In the genomic region with DNA sequence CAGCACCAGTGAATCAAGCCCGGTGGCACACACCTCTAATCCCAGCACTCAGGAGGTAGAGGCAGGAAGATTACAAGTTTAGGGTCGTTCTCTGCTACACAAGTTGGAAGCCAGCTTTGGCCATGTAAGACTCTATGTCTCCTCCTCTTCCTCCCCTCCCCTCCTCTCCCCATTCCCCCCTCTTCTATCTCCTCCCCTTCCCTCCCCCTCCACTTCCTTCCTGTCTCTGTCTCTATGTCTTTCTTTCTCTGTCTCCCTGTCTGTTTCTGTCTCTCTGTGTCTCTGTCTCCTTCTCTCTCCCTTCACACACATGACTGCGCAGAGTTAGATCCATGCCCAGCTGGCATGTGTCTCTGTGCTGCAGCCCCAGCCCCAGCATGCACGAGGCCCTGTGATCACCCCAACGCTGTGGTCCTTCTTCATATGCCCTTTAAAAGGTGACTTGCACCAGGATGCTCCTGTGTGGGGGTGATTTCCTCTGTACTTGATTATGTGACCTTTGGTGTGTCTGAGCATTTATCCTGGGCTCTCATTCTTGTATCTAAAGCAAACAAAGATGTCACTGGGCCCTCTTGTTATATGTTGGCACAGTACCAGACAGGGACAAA, we compare ENCODE assay signal across 19 mouse cellular contexts. TPM values are rescaled to one million over a fixed set of nuclear protein-coding genes. Genes with fewer than 3 reads are reported as not detected.
DNase-seq lines count a peak whose midpoint lies in the region; ATAC-seq and TF ChIP-seq lines count a peak whose summit lies in the region.
"Had no signal": no experiment of that assay in that cellular context is flagged by ENCODE, and none has a peak within 500 bp of the region (broad histone marks: within the 10 kb centered on the region; RNA-seq: fewer than 3 reads in every experiment).

No protein-coding gene starts in this region.

- ATAC-seq in heart, postnatal 0 days (ENCODE audit: insufficient read depth, low read depth): no peak

- TF ChIP-seq CTCF in heart, postnatal 0 days (IDR thresholded peaks at IDR 0.05; ENCODE audit: low read depth): no peak
- TF ChIP-seq CTCF in thymus, adult 2 months (IDR thresholded peaks at IDR 0.05; ENCODE audit: borderline replicate concordance, control insufficient read depth, extremely low read depth, insufficient read depth, low read length, poor library complexity): no peak

- H3K4me2 ChIP-seq in heart, postnatal 0 days (ENCODE audit: low read depth, low read length): no peak overlapping the region
- H3K4me2 ChIP-seq: embryonic facial prominence, embryonic 12.5 days; kidney, embryonic 15.5 days had no signal

- no peak overlapping the region for H3K9ac ChIP-seq in heart, postnatal 0 days (replicated peaks; ENCODE audit: low read depth, low read length)
- H3K9ac ChIP-seq: embryonic facial prominence, embryonic 12.5 days; kidney, embryonic 15.5 days; stomach, embryonic 15.5 days had no signal

- H3K36me3 ChIP-seq in heart, postnatal 0 days (replicated peaks; ENCODE audit: control insufficient read depth, insufficient read depth, low read length): no peaks in the 10 kb centered on the region
- no peaks in the 10 kb centered on the region for H3K36me3 ChIP-seq in thymus, adult 2 months (ENCODE audit: control insufficient read depth, insufficient read depth, low read length)
- H3K36me3 ChIP-seq: embryonic facial prominence, embryonic 12.5 days; kidney, embryonic 15.5 days; limb, embryonic 12.5 days; stomach, embryonic 15.5 days had no signal

- no peak for TF ChIP-seq EP300 in heart, postnatal 0 days (IDR thresholded peaks at IDR 0.05; ENCODE audit: low read depth)

- H3K27ac ChIP-seq in heart, postnatal 0 days (ENCODE audit: low read depth): peak overlapping the region; percentile 30; the same call in 1 of the 2 replicates
- peak overlapping the region; percentile 79 for H3K27ac ChIP-seq in thymus, adult 2 months (ENCODE audit: control insufficient read depth, insufficient read depth, low read length)
- H3K27ac ChIP-seq: embryonic facial prominence, embryonic 12.5 days; kidney, embryonic 15.5 days; limb, embryonic 12.5 days; macrophage; stomach, embryonic 15.5 days had no signal

- 59% methylated on average over 5 of the region's 5 CpGs for WGBS in heart, postnatal 0 days
- WGBS in thymus, adult 2 months: 48% methylated on average over 5 of the region's 5 CpGs

- no peaks in the 10 kb centered on the region for H3K27me3 ChIP-seq in heart, postnatal 0 days (ENCODE audit: control insufficient read depth, insufficient read depth, low read length)
- H3K27me3 ChIP-seq in thymus, adult 2 months (ENCODE audit: control insufficient read depth, insufficient read depth, low read length): no peaks in the 10 kb centered on the region
- H3K27me3 ChIP-seq: CH12.LX; kidney, embryonic 15.5 days; stomach, embryonic 15.5 days had no signal

- no peak for TF ChIP-seq POLR2A in thymus, adult 2 months (IDR thresholded peaks at IDR 0.05; ENCODE audit: control insufficient read depth, extremely low read depth, insufficient read depth, low read length, poor library complexity)

- H3K9me3 ChIP-seq in heart, postnatal 0 days (replicated peaks; ENCODE audit: control insufficient read depth, low read length): no peaks in the 10 kb centered on the region
- H3K9me3 ChIP-seq: embryonic facial prominence, embryonic 12.5 days; kidney, embryonic 15.5 days; limb, embryonic 12.5 days; stomach, embryonic 15.5 days had no signal

- peaks cover 18% of the 10 kb centered on the region for H3K4me1 ChIP-seq in heart, postnatal 0 days (ENCODE audit: control insufficient read depth, insufficient read depth)
- peaks cover 15% of the 10 kb centered on the region for H3K4me1 ChIP-seq in thymus, adult 2 months (replicated peaks; ENCODE audit: control insufficient read depth, insufficient read depth, low read length)

- no peak for DNase-seq in heart, postnatal 0 days (ENCODE audit: low spot score)
- DNase-seq in heart, adult 8-10 months (ENCODE audit: low spot score): no peak
- DNase-seq in thymus, adult 2 months: peak; percentile 14
- DNase-seq in thymus, adult 18-20 months: no peak
- peak; percentile 66 for DNase-seq in induced T-regulatory cell, adult 2 months (ENCODE audit: low read depth)
- DNase-seq in cerebellum, postnatal 14 days: no peak
- no peak for DNase-seq in kidney, adult 8-10 months
- DNase-seq: right cerebral cortex, adult 18-20 months had no signal

- H3K4me3 ChIP-seq in heart, postnatal 0 days (ENCODE audit: low read depth, low read length): no peak overlapping the region
- peak overlapping the region; percentile 6; the same call in 1 of the 2 replicates for H3K4me3 ChIP-seq in thymus, adult 2 months (ENCODE audit: control insufficient read depth, insufficient read depth, low read length)
- H3K4me3 ChIP-seq: embryonic facial prominence, embryonic 12.5 days; kidney, embryonic 15.5 days; limb, embryonic 12.5 days; stomach, embryonic 15.5 days had no signal

RNA-seq across cellular contexts. Expression of a gene that starts 24.4 kb away (rescaled TPM):
- total RNA-seq in heart, postnatal 0 days (2014; rRNA removed; ENCODE audit: low replicate concordance): 6.4 and 8.9 TPM in 2 replicates
- 34.5 and 39.1 TPM in 2 replicates for polyA plus RNA-seq in heart, postnatal 0 days (2015; fragmentation: Nextera tagmentation; extraction: Ambion mirVana)
- total RNA-seq in heart, adult 8-10 months (2022): 10 to 100 TPM; 66.2 to 86.5 (median 72.0) TPM
- 0.14 and 0.73 TPM in 2 replicates for polyA plus RNA-seq in thymus, adult 2 months (2012; rRNA removed)
- total RNA-seq: CH12.LX; common myeloid progenitor, adult 5-6 weeks; layer of hippocampus, adult 18-20 months; left cerebral cortex, adult 18-20 months; neutrophil, adult 5-6 weeks had no signal
- polyA plus RNA-seq: macrophage; midbrain, embryonic 16.5 days had no signal

Comparison
In these comparisons a context has a peak if more than half of its experiments do, and no peak if none do; other contexts are left out.
1. DNase-seq: peak in thymus, adult 2 months (single experiment) and induced T-regulatory cell, adult 2 months (single experiment); none in heart, postnatal 0 days (single experiment), heart, adult 8-10 months (single experiment), thymus, adult 18-20 months (0 of 2), cerebellum, postnatal 14 days (0 of 2) and kidney, adult 8-10 months (0 of 2).